Mouse (Mus musculus) forebrain, embryonic 11.5 days (tissue): ENCODE measurements around the gene Smc3. TPM values are rescaled to one million over a fixed set of nuclear protein-coding genes. Genes with fewer than 3 reads are reported as not detected.
"Not testable (repeated sequence)": the region's sequence is repeated elsewhere in the genome, so short reads cannot be mapped to it uniquely, and the experiment has no call there.

Experiments
- ATAC-seq: fragments of 200-750 bp; cut with Nextera tagmentation; replicated peaks from 2 replicates; pipeline ENCODE4 v1.8.0; 2017; ENCODE audit warnings: moderate TSS enrichment; ENCODE audit not compliant: low FRiP score
- DNase-seq: peaks from one replicate; pipeline ENCODE4 v3.0.0-alpha.2; 2017; ENCODE audit warnings: low spot score
- H3K27ac ChIP-seq: fragments of 300-500 bp; sonication (generic); 2 replicates; pipeline ENCODE4 v1.5.1; 2014; ENCODE audit warnings: low read depth, low read length
- H3K27me3 ChIP-seq: fragments of 300-500 bp; sonication (generic); 2 replicates; pipeline ENCODE4 v1.6.1; 2014; ENCODE audit warnings: mild to moderate bottlenecking, low read length, mixed read lengths; ENCODE audit not compliant: control insufficient read depth, insufficient read depth
- H3K36me3 ChIP-seq: fragments of 300-500 bp; sonication (generic); 2 replicates; pipeline ENCODE4 v1.6.1; 2014; ENCODE audit warnings: mild to moderate bottlenecking, low read length, moderate library complexity, mixed read lengths; ENCODE audit not compliant: control insufficient read depth, insufficient read depth
- H3K4me1 ChIP-seq: fragments of 300-500 bp; sonication (generic); replicated peaks from 2 replicates; pipeline ENCODE4 v1.6.1; 2014; ENCODE audit warnings: low read length, mixed read lengths; ENCODE audit not compliant: control insufficient read depth, insufficient read depth
- H3K4me2 ChIP-seq: fragments of 300-500 bp; sonication (generic); 2 replicates; pipeline ENCODE4 v1.6.1; 2014; ENCODE audit warnings: low read depth, mild to moderate bottlenecking, low read length, moderate library complexity, mixed read lengths; ENCODE audit not compliant: severe bottlenecking
- H3K4me3 ChIP-seq: fragments of 300-500 bp; sonication (generic); 2 replicates; pipeline ENCODE4 v1.5.1; 2014; ENCODE audit warnings: low read depth, low read length
- H3K9ac ChIP-seq: fragments of 300-500 bp; sonication (generic); 2 replicates; pipeline ENCODE4 v1.6.1; 2014; ENCODE audit warnings: low read length
- H3K9me3 ChIP-seq: fragments of 300-500 bp; sonication (generic); 2 replicates; pipeline ENCODE4 v1.6.1; 2016; ENCODE audit warnings: low read length, mixed read lengths; ENCODE audit not compliant: control insufficient read depth
- WGBS: fragments of 180-500 bp; shearing (Covaris S2); extraction: QIAGEN DNeasy Blood & Tissue Kit; methylation state at CpG from one replicate; pipeline ENCODE4 v1.1.7; 2014; 5-methylcytosine and 5-hydroxymethylcytosine counted together
- polyA plus RNA-seq: library from polyadenylated mRNA; unstranded; fragments of >200 nt; fragmentation: Nextera tagmentation; extraction: Ambion mirVana; gene quantifications from 2 replicates; pipeline ENCODE4 v1.2.1, GENCODE M21; 2014

Smc3 gene
- polyA plus RNA-seq, 1 experiment from 2014 or later = 101 TPM

GRCm38 (mm10) chr19:53587686-53588085 is 12.5 kb upstream of the Smc3 start:
- H3K27me3 ChIP-seq, H3K36me3 ChIP-seq, H3K4me1 ChIP-seq, H3K4me3 ChIP-seq, DNase-seq, H3K4me2 ChIP-seq, H3K9ac ChIP-seq, ATAC-seq, H3K27ac ChIP-seq: not testable (repeated sequence)
- peaks cover 10% of the 10 kb centered on the region for H3K9me3 ChIP-seq
- WGBS = 84% methylated on average over 3 of the region's 3 CpGs

DNA sequence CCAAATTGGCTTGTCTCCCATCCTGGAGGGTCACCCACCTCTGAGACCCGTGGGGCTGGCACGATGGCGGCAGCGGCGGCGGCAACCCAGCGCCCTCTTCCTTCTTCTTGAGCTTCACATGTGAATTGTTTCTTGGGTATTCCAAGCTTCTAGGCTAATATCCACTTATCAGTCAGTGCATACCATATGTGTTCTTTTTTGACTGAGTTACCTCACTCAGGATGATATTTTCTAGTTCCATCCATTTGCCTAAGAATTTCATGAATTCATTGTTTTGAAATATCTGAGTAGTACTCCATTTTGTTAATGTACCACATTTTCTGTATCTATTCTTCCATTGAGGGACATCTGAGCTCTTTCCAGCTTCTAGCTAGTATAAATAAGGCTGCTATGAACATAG is 11.2 kb upstream of the Smc3 start, which contains the start of gene Nutf2-ps1:
Gene Nutf2-ps1, minus strand, starts transcription at position 101 of the 400 bp plus-strand sequence.
- not testable (repeated sequence) for H3K9me3 ChIP-seq, H3K4me2 ChIP-seq, H3K27ac ChIP-seq, ATAC-seq, DNase-seq, H3K27me3 ChIP-seq, H3K4me3 ChIP-seq, H3K36me3 ChIP-seq, H3K4me1 ChIP-seq, H3K9ac ChIP-seq
- WGBS = 93% methylated on average over 7 of the region's 7 CpGs

- WGBS = 66% methylated on average over 7 of the region's 7 CpGs
- no peak overlapping the region for H3K4me3 ChIP-seq
- H3K4me2 ChIP-seq = no peak overlapping the region
- no peaks in the 10 kb centered on the region for H3K36me3 ChIP-seq
- ATAC-seq (no peak), DNase-seq (no peak)
- H3K27me3 ChIP-seq = no peaks in the 10 kb centered on the region
- H3K4me1 ChIP-seq = peaks cover 2% of the 10 kb centered on the region; the same call in 1 of the 2 replicates
- H3K9ac ChIP-seq = no peak overlapping the region
- no peaks in the 10 kb centered on the region for H3K9me3 ChIP-seq
- no peak overlapping the region for H3K27ac ChIP-seq
Measured at GRCm38 (mm10) chr19:53596723-53597474, 3.3 kb upstream of the Smc3 start.

GRCm38 (mm10) chr19:53600549-53601362 is 558 bp downstream of the Smc3 start:
- Histone ChIP-seq H3K4me2 (peak overlapping the region; percentile 96), H3K4me1 (peaks cover 2% of the 10 kb centered on the region; the same call in 1 of the 2 replicates), H3K9ac (peak overlapping the region; percentile 96), H3K27ac (peak overlapping the region; percentile 95), H3K27me3 (no peaks in the 10 kb centered on the region), H3K9me3 (no peaks in the 10 kb centered on the region), H3K36me3 (no peaks in the 10 kb centered on the region), H3K4me3 (peak overlapping the region; percentile 99)
- DNase-seq (peak; percentile 67), ATAC-seq (peak; percentile 75)
- WGBS = under 1% methylated on average over 60 of the region's 82 CpGs

- Histone ChIP-seq H3K9me3 (no peaks in the 10 kb centered on the region), H3K9ac (peak overlapping the region; percentile 96), H3K4me1 (peaks cover 2% of the 10 kb centered on the region; the same call in 1 of the 2 replicates), H3K27ac (no peak overlapping the region), H3K36me3 (no peaks in the 10 kb centered on the region), H3K4me3 (peak overlapping the region; percentile 99), H3K4me2 (peak overlapping the region; percentile 96), H3K27me3 (no peaks in the 10 kb centered on the region)
- ATAC-seq (no peak), DNase-seq (no peak)
- 19% methylated on average over 11 of the region's 11 CpGs for WGBS
Measured at GRCm38 (mm10) chr19:53601363-53601655, 1.1 kb downstream of the Smc3 start.

GRCm38 (mm10) chr19:53608921-53609320 is 8.7 kb downstream of the Smc3 start:
- 56% methylated on average over 6 of the region's 6 CpGs for WGBS
- peak; percentile 63; the same call in 1 of the 2 replicates for ATAC-seq
- Histone ChIP-seq H3K4me2 (no peak overlapping the region), H3K9me3 (no peaks in the 10 kb centered on the region), H3K27ac (no peak overlapping the region), H3K27me3 (no peaks in the 10 kb centered on the region), H3K9ac (no peak overlapping the region), H3K4me3 (no peak overlapping the region), H3K4me1 (no peaks in the 10 kb centered on the region), H3K36me3 (no peaks in the 10 kb centered on the region)
- DNase-seq = no peak

DNA sequence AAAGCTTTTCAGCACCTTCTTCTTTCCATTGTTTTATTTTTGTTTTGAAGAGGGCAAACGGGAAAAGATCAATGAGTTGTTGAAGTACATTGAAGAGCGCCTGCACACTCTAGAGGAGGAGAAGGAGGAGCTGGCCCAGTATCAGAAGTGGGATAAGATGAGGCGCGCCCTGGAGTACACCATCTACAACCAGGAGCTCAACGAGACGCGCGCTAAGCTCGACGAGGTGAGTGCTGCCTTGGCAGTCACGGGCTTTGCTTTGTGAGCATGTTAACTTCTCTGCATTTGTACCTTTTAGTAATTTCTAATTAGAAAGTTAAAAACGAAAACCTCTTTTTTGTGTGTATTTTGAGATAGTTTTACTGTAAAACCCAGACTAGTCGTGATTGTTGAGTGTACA is 21.5 kb downstream of the Smc3 start:
- H3K4me3 ChIP-seq = no peak overlapping the region
- no peaks in the 10 kb centered on the region for H3K4me1 ChIP-seq
- no peak overlapping the region for H3K9ac ChIP-seq
- no peaks in the 10 kb centered on the region for H3K9me3 ChIP-seq
- ATAC-seq (no peak), DNase-seq (no peak)
- no peaks in the 10 kb centered on the region for H3K27me3 ChIP-seq
- H3K27ac ChIP-seq = no peak overlapping the region
- peaks cover 7% of the 10 kb centered on the region for H3K36me3 ChIP-seq
- WGBS = 94% methylated on average over 13 of the region's 13 CpGs
- H3K4me2 ChIP-seq = no peak overlapping the region

- no peak overlapping the region for H3K9ac ChIP-seq
- WGBS = 95% methylated on average over 2 of the region's 2 CpGs
- H3K4me3 ChIP-seq = no peak overlapping the region
- ATAC-seq (no peak), DNase-seq (no peak)
- no peaks in the 10 kb centered on the region for H3K9me3 ChIP-seq
- peaks cover 12% of the 10 kb centered on the region; the same call in 1 of the 2 replicates for H3K36me3 ChIP-seq
- H3K4me2 ChIP-seq = no peak overlapping the region
- no peaks in the 10 kb centered on the region for H3K4me1 ChIP-seq
- no peaks in the 10 kb centered on the region for H3K27me3 ChIP-seq
- no peak overlapping the region for H3K27ac ChIP-seq
Measured at GRCm38 (mm10) chr19:53638041-53638440, 37.8 kb downstream of the Smc3 start.
